Mouse (Mus musculus): ENCODE measurements around the gene Ly6c2.
"Not testable (repeated sequence)": the region's sequence is repeated elsewhere in the genome, so short reads cannot be mapped to it uniquely, and the experiment has no call there.

Ly6c2 gene

DNA sequence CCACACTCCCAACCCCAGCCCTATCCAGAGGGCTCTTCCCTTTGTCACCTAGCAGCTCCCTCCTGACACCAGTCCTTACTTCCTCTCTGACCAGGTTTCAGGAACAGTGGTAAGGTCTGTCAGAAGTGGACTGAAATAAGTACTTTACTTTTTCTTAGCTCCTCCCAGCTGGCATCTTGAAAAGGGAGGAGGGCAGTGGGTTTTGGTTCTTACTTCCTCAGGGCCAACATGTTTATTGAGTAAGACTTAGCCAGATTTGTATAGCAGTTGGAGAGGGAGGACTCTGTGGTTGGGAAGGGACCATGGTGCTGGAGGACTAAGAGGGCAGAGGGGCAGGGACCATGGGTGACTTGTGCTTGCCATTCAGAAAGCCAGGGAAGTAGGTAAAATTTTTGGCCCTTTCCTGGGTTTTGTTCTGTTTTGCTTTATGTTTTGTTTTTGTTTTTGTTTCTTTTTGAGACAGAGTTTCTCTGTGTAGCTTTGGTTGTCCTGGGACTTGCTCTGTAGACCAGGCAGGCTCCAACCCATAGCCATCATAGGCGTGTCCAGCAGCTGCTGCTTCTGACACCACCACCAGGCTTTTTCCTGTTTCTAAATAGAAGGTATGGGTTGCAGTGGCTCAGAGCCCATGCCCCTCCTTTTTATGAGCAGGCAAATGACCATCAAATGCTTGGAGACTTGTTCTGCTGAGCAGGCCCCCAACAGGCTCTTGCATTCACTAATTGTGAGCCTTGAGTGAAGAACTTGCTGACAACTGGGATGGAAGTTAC is at the start of gene Ly6c2:
Ly6c2 (minus strand) TSS at position 110 of the 770 bp plus-strand sequence.
- POLR2A ChIA-PET, CTCF ChIA-PET: not testable (repeated sequence)

DNA sequence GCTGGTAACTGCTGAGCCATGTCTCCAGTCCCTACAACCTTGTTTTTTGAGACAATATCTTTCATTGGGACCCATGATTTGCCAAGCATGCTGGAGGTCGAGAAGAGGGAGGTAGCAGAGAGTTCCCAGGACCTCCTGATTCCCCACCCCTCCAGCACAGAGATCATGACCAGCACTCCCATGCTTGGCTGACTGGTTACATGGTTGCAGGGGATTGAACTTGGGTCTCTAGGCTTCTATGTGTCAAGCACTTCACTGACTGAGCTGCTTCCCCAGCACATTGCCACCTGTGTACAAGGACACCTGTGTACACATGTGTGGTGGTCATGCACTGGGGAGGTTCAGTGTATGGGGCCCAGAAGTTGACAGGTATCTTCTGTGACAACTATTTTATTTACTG is 45.9 kb upstream of the Ly6c2 start:
- CTCF ChIA-PET = no interaction called here
- POLR2A ChIA-PET = no interaction called here

DNA sequence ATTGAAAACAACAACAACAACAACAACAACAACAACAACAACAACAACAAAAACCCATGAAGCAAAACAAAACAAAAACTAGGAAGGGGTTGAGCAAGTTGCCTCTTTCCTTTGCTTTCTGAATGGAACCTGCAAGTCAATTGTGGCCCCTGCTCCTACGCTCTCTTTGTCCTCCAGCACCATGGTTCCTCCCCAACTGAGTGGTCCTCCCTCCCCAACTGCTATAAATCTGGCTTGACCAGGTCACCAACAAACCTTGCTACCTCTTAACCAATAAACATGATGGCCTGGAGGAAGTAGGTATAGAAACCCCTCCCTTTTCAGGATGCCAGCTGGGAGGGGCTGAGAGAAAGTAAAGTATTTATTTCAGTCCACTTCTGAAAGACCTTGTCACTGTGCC is 43.2 kb upstream of the Ly6c2 start, which contains the start of gene Ly6g:
Ly6g (plus strand) TSS at position 301 of the 400 bp plus-strand sequence.
- ChIA-PET POLR2A (no interaction called here), CTCF (interaction anchor here in 3 of 4 experiments (0.9 to 1.2 kb wide), 3 partner anchors 13 kb away, joined by 3 to 4 read pairs (median 3); no protein-coding TSS in a partner anchor)

DNA sequence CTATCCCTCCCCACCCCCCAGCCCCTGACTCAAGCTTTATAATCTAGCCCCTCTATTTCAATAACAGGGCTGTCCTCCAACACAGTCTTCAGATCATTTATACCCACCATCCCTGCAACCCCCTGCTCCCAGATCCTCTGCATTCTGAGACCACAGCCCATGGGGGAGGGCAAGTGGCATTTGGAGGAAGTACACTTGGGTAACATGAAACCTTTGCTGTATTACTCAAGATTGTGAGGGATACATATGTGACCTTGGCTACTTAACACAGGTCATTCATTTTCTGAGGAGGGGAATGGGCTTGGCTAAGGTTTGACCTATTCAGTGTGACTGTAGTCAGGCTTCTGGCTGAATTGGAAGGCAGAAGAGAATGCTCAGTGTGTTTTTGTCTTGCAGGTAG is 41.3 kb upstream of the Ly6c2 start:
- CTCF ChIA-PET = no interaction called here

DNA sequence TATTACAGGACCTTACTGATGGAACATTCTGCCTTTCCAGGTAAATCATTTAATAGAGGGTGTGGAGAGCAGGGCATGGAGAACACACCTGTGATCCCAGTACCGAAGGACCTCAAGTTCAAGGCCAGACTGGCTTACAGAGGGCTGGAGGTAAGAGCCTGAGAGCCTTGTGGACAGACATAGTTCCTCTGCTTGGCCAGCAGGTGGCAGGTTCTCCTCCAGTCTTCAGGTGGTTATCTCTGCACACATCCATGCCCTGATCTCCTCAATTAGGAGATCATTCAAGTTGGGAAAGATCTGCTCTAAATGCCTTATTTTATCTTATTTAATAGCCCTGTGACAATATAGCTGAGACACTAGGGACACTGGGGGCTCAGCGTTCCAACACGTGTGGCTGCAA is 32.0 kb upstream of the Ly6c2 start:
- ChIA-PET CTCF (interaction anchor here (0.6 to 1.3 kb wide), 8 partner anchors 45 to 558 kb away, joined by 3 to 27 read pairs (median 5); partner anchors contain the start of gene Ly6c1 (in 1 of the 4)), POLR2A (no interaction called here)

More for the DNA sequence above, 41.3 kb upstream of the Ly6c2 start:
- POLR2A ChIA-PET = no interaction called here

DNA sequence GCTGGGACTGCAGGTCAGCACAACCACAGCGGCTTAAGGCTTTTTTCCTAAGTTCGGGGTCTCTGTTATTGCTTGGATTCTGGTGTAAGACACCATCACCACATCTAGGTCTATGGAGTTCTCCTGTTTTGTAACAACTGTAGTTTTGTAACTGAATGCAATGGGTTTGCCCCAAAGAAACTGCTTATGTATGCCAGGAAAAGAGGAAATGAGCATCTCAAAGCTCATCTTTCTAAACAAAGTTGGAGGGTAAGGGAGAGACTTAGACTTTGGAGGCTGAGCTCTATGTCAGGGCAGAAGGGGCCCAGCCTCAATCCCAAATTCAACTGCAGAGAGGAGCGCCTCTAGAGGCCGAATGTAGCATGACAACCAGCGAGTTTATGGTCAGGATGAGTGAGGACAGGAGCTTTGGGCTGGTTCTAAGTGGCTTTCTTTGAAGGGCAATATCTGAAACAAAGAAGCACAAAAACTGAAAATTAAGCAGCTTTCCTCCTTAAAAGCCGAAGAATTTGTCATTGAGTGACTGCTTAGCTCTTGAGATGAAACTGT is 30.1 kb upstream of the Ly6c2 start:
- POLR2A ChIA-PET = not testable (repeated sequence)
- CTCF ChIA-PET = interaction anchor here (0.6 to 1.5 kb wide), 29 partner anchors 8 to 416 kb away, joined by 3 to 13 read pairs (median 3); partner anchors contain the start of genes Ly6g (in 3 of the 4) and 2010109I03Rik (in 2 of the 4)

DNA sequence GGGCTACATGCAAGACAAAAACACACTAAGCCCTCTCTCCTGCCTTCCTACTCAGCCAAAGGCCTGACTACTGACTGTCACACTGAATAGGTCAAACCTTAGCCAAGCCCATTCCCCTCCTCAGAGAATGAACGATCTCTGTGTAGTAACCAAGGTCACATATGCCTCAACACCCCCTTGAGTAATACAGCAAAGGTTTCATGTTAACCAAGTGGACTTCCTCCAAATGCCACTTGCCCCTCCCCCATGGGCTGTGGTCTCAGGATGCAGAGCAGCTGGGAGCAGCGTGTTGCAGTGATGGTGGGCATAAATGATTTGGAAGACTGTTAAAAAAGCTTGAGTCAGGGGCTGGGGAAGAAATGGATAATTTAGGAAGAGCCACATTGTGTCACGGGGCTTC is 26.0 kb upstream of the Ly6c2 start:
- POLR2A ChIA-PET, CTCF ChIA-PET: not testable (repeated sequence)

DNA sequence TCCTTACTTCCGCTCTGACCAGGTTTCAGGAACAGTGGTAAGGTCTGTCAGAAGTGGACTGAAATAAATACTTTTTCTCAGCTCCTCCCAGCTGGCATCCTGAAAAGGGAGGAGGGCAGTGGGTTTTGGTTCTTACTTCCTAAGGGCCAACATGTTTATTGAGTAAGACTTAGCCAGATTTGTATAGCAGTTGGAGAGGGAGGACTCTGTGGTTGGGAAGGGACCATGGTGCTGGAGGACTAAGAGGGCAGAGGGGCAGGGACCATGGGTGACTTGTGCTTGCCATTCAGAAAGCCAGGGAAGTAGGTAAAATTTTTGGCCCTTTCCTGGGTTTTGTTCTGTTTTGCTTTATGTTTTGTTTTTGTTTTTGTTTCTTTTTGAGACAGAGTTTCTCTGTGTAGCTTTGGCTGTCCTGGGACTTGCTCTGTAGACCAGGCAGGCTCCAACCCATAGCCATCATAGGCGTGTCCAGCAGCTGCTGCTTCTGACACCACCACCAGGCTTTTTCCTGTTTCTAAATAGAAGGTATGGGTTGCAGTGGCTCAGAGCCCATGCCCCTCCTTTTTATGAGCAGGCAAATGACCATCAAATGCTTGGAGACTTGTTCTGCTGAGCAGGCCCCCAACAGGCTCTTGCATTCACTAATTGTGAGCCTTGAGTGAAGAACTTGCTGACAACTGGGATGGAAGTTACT is 23.5 kb upstream of the Ly6c2 start:
- POLR2A ChIA-PET, CTCF ChIA-PET: not testable (repeated sequence)

DNA sequence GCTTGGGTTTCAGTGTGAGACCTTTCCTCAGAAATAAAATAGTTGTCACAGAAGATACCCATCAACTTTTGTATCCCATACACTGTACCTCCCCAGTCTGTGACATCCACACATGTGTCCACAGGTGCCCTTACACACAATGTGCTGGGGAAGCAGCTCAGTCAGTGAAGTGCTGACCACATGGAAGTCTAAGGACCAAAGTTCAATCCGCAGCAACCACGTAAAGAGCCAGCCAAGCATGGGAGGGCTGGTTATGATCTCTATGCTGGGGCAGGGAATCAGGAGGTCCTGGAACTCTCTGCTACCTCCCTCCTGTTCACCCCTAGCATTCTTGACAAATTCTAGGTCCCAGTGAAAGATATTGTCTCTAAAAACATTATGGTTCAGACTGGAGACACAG is 20.6 kb upstream of the Ly6c2 start:
- CTCF ChIA-PET = interaction anchor here in 3 of 4 experiments (1.3 to 1.6 kb wide), 2 partner anchors 10 kb away, joined by 3 to 6 read pairs (median 3); no protein-coding TSS in a partner anchor
- POLR2A ChIA-PET = not testable (repeated sequence)

DNA sequence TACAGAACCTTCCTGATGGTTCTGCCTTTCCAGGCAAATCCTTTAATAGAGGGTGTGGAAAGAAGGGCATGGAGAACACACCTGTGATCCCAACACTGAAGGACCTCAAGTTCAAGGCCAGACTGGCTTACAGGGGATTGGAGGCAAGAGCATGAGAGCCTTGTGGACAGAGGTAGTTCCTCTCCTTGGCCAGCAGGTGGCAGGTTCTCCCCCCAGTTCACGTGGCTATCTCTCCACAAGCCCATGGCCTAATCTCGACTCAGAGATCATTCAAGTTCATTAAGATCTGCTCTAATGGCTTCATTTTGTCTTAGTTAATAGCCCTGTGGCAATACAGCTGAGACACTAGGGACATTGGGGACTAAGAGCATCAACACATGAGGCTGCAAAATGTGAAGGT is 8.3 kb upstream of the Ly6c2 start:
- ChIA-PET POLR2A (no interaction called here), CTCF (interaction anchor here in 2 of 4 experiments (0.6 to 0.7 kb wide), 4 partner anchors 68 to 1028 kb away, joined by 3 read pairs; no protein-coding TSS in a partner anchor)

DNA sequence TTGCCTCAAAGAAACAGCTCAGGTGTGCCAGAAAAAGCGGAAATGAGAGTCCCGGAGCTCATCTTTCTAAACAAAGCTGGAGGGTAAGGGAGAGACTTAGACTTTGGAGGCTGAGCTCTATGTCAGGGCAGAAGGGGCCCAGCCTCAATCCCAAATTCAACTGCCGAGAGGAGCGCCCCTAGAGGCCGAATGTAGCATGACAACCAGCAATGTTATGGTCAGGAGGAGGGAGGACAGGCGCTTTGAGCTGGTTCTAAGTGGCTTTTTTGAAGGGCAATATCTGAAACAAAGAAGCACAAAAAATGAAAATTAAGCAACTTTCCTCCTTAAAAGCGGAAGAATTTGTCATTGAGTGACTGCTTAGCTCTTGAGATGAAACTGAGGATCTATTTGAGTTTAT is 7.0 kb upstream of the Ly6c2 start:
- POLR2A ChIA-PET = not testable (repeated sequence)
- CTCF ChIA-PET = interaction anchor here (0.5 to 1.5 kb wide), 16 partner anchors 24 to 1682 kb away, joined by 3 to 6 read pairs (median 3); partner anchors contain the start of gene 2010109I03Rik (in 1 of the 4)

DNA sequence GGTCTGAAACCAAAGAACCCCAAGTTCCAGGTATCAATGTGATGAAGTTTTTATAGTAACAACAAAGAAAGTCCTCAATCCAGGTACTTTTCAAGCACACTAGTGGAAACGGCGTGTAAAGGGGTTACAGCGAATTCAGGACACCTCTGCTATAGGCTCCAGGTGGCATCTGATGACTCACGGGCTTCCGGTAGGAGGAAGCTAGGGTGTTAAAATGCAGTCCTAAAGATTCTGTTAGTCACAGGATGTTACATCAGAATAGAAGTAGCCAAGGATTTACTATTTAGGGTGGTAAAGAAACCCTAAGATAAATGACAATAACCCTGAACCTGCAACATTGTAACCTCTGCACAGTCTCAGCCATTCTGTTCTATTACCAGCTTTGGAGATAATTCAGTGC is 5.7 kb upstream of the Ly6c2 start:
- POLR2A ChIA-PET = not testable (repeated sequence)
- CTCF ChIA-PET = interaction anchor here in 1 of 4 experiments (1.1 kb wide), 1 partner anchor 54 kb away, joined by 6 read pairs; no protein-coding TSS in a partner anchor

DNA sequence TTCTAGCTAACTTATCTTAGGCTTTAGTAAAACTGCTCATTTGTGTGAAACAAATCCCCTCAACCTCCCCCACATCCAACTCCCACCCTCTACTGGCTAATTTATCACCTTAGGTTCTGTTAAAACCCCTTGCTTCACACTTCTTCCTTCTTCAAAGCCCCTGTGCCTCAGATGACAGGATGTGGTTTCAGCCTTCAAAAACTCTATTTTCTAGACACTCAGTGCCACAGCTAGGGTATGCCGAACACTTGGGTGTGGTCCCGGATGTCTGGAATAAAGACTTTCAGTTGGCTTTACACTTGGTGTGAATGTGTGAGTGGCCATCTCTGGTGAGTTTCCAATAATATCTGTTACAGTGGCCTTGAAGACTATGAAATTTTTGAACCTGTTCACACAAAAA is 4.8 kb upstream of the Ly6c2 start:
- ChIA-PET CTCF (no interaction called here), POLR2A (no interaction called here)

DNA sequence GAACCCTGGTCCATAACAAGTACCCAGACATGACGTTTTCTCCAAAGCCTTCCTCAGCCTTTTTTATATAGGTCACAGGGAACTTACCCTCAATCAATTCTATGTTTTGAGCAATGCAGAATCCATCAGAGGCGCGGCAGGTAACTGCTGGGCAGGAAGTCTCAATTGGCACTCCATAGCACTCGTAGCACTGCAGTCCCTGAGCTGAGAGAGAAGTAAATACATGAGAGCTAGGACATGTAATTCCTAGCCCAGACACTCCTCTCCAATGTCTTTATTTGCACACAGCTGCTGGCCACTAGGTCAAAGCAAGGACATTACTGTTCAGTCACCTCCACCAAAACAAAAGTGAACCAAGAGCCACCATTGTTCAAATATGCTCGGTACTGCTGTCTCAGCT is 1.3 kb downstream of the Ly6c2 start:
- POLR2A ChIA-PET, CTCF ChIA-PET: not testable (repeated sequence)

DNA sequence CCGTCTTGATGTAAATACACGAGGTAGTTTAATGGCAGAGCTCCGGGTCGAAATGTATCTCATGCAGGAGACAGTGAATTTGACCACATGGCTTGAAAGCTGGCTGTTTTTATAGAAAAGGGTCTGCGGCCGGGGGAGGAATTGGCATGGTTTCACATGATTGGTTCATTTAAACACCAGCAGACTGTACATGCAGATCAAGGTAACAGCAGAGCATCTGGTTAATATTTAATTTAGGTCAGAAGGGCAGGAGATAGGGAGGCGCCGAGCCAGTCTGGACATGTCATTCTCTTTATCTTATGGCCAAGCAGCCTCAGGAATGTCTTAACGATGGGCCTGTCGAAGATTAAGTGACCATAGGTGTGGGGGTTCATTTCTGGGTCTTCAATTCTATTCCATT is 12.5 kb downstream of the Ly6c2 start:
- CTCF ChIA-PET = no interaction called here

DNA sequence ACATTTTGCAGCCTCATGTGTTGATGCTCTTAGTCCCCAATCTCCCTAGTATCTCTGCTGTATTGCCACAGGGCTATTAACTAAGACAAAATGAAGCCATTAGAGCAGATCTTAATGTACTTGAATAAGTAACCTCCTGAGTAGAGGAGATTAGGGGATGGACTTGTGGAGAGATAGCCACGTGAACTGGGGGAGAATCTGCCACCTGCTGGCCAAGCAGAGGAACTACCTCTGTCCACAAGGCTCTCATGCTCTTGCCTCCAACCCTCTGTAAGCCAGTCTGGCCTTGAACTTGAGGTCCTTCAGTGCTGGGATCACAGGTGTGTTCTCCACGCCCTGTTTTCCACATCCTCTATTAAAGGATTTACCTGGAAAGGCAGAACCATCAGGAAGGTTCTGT is 23.7 kb downstream of the Ly6c2 start:
- POLR2A ChIA-PET, CTCF ChIA-PET: not testable (repeated sequence)

More for the DNA sequence above, 12.5 kb downstream of the Ly6c2 start:
- POLR2A ChIA-PET = no interaction called here

DNA sequence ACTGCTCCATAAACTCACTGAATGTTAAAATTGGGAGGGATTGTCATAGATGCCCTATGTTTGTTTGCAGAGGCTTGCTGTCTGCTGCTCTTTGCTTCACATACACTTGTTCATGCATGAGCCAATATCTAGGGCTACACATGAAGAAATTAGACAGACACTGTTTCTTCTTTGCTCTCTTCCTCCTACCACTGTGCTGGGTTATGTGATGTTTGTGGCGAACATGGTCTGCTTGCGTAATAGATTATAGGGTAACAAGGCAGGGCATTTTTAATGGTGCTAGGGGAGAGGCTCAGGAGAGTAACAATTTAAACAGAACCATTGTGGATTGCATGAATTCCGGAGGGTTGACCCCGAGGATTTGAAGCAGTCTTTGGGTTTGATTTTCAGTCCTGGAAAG is 41.8 kb downstream of the Ly6c2 start:
- POLR2A ChIA-PET = no interaction called here
- CTCF ChIA-PET = interaction anchor here in 1 of 4 experiments (1.0 kb wide), 2 partner anchors 8 to 9 kb away, joined by 3 read pairs; no protein-coding TSS in a partner anchor

DNA sequence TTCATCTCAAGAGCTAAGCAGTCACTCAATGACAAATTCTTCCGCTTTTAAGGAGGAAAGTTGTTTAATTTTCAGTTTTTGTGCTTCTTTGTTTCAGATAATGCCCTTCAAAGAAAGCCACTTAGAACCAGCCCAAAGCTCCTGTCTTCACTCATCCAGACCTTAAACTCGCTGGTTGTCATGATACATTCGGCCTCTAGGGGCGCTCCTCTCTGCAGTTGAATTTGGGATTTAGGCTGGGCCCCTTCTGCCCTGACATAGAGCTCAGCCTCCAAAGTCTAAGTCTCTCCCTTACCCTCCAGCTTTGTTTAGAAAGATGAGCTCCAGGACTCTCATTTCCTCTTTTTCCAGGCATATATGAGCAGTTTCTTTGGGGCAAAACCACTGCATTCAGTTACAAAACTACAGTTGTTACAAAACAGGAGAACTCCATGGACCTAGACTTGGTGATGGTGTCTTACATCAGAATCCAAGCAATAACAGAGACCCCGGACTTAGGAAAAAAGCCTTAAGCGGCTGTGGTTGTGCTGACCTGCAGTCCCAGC is 49.7 kb downstream of the Ly6c2 start:
- ChIA-PET CTCF (interaction anchor here (0.6 to 1.7 kb wide), 33 partner anchors 8 to 554 kb away, joined by 3 to 9 read pairs (median 4); partner anchors contain the start of genes 2010109I03Rik (in 2 of the 4) and Ly6c1 (in 1 of the 4)), POLR2A (interaction anchor here in 1 of 4 experiments (1.1 kb wide), 1 partner anchor 94 kb away, joined by 3 read pairs; no protein-coding TSS in a partner anchor)

DNA sequence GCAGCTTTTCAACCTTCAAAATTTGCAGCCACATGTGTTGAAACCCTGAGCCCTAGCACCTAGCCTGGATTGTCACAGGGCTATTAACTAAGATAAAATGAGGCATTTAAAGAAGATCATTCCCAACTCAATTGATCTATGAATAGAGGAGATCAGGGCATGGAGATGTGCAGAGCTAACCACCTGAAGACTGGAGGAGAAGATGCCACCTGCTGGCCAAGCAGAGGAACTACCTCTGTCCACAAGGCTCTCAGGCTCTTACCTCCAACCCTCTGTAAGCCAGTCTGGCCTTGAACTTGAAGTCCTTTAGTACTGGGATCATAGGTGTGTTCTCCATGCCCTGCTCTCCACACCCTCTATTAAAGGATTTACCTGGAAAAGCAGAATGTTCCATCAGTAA is 51.3 kb downstream of the Ly6c2 start:
- ChIA-PET POLR2A (interaction anchor here in 1 of 4 experiments (0.5 kb wide), 1 partner anchor 39 kb away, joined by 5 read pairs; no protein-coding TSS in a partner anchor), CTCF (interaction anchor here (0.5 to 1.7 kb wide), 43 partner anchors 10 to 635 kb away, joined by 3 to 21 read pairs (median 4); partner anchors contain the start of gene 2010109I03Rik (in 3 of the 4))

Measured in embryonic stem cell, embryonic (primary cell).